Mouse (Mus musculus) v-Abl transformed pro-B cells (cell line): Measurements from ENCODE around the gene Dst.

ENCODE experiments used
- in situ Hi-C, 2 experiments: fragments of 400-800 bp; cut with MboI; formaldehyde crosslinking; loops; one replicate each; pipeline ENCODE4 v1.15.1; 2025; ENCODE audit not compliant: unreplicated experiment in 2 of 2

The Dst gene

DNA sequence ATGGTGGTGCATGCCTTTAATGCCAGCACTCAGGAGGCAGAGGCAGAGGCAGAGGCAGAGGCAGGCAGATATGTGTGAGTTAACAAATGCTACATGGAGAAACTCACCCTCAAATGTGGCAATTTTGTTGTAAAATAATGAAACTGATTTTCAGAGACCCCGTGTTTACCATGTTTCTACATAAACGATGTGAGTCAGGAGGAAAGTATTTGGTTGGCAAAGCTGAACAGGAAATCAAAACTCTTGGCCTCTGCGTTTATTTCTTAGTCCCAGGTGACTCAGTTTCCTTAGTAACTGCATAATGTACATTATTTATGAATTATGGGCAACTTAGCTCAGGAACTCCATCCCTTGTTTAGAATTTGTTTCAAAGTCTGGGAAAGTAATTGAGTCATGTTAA lies 136.7 kb downstream of the Dst start:
- in situ Hi-C loops: no loop called here

GRCm38 (mm10) chr1:34047285-34047684 lies 139.3 kb downstream of the Dst start:
- in situ Hi-C loops: no loop called here

- in situ Hi-C loops: no loop called here
Observed at GRCm38 (mm10) chr1:34051251-34051650, 143.2 kb downstream of the Dst start.

- in situ Hi-C loops: no loop called here
Observed at GRCm38 (mm10) chr1:34052422-34052821, 144.4 kb downstream of the Dst start.

- in situ Hi-C loops: no loop called here
Observed at GRCm38 (mm10) chr1:34054970-34055369, 146.9 kb downstream of the Dst start.

GRCm38 (mm10) chr1:34056658-34057057 lies 148.6 kb downstream of the Dst start:
- in situ Hi-C loops: no loop called here

- in situ Hi-C loops: no loop called here
Observed at GRCm38 (mm10) chr1:34059231-34059630, 151.2 kb downstream of the Dst start.

DNA sequence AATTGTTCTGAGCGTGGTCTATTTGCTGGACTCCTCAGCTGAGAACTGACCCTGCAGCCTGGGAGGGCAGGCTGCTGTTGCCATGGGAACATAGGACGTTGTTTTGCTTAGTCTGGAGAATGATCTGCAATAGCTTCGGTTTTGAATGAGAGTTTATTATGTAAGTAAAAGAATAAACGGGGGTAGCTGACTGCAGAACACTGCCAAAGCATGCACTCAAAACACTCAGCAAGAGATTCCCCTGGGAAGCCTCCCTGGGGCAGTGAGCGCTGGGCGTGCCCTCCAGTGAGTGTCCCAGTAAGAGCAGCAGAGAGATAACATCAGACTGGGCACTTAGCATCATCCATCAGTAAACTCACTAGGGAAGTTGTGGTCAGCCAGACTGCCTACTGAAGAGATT lies 152.4 kb downstream of the Dst start:
- in situ Hi-C loops: loop anchor here in 1 of 2 experiments (5.0 kb wide), 2 partner anchors 48 to 107 kb away; no protein-coding TSS in a partner anchor

DNA sequence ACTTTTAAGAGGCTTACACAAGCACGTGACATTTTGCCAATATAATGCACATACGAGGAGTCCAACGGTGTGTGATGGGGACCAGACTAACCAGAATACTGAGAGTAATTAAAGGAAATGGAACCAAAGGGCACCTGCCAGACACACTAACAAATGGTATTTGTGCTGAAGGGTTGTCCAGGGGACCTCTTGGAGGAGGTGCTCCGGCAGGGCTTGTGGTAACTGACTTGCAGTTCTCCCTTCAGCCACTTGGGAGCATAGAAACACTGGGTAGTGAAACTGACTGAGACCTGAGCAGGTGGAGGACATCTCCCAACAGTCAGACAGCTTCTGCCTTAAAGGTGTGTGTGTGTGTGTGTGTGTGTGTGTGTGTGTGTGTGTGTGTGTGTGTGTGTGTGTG lies 153.1 kb downstream of the Dst start:
- in situ Hi-C loops: loop anchor here in 1 of 2 experiments (5.0 kb wide), 2 partner anchors 49 to 106 kb away; no protein-coding TSS in a partner anchor

DNA sequence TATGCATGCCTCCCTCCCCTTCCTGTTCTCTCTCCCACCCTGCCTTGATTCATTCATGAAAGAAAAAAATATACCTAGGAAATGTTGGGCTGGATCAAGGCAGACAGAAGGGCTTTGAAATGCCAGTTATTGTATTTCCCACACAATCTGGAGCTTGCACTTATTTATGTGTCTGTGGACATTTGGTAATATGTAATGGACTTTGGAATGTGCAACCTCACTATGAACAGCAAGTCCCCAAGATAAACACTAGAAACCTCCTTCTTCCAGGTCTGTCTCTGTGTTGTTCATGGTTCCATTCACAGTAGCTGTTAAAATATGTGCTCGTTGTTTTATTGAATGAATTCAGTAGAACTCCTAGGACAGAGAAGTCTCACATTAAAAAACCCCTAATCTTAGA lies 153.8 kb downstream of the Dst start:
- in situ Hi-C loops: loop anchor here in 1 of 2 experiments (5.0 kb wide), 2 partner anchors 50 to 105 kb away; no protein-coding TSS in a partner anchor

- in situ Hi-C loops: loop anchor here in 1 of 2 experiments (5.0 kb wide), 2 partner anchors 52 to 103 kb away; no protein-coding TSS in a partner anchor
Observed at GRCm38 (mm10) chr1:34063943-34064342, 155.9 kb downstream of the Dst start.

- in situ Hi-C loops: loop anchor here in 1 of 2 experiments (5.0 kb wide), 2 partner anchors 58 to 102 kb away; no protein-coding TSS in a partner anchor
Observed at GRCm38 (mm10) chr1:34065551-34066048, 157.6 kb downstream of the Dst start.

- in situ Hi-C loops: loop anchor here in 1 of 2 experiments (5.0 kb wide), 2 partner anchors 59 to 101 kb away; no protein-coding TSS in a partner anchor
Observed at GRCm38 (mm10) chr1:34066401-34066800, 158.4 kb downstream of the Dst start.

- in situ Hi-C loops: loop anchor here in 1 of 2 experiments (5.0 kb wide), 2 partner anchors 61 to 99 kb away; no protein-coding TSS in a partner anchor
Observed at GRCm38 (mm10) chr1:34068341-34068740, 160.3 kb downstream of the Dst start.

- in situ Hi-C loops: loop anchor here in 1 of 2 experiments (5.0 kb wide), 2 partner anchors 62 to 98 kb away; no protein-coding TSS in a partner anchor
Observed at GRCm38 (mm10) chr1:34069514-34070290, 161.7 kb downstream of the Dst start.

DNA sequence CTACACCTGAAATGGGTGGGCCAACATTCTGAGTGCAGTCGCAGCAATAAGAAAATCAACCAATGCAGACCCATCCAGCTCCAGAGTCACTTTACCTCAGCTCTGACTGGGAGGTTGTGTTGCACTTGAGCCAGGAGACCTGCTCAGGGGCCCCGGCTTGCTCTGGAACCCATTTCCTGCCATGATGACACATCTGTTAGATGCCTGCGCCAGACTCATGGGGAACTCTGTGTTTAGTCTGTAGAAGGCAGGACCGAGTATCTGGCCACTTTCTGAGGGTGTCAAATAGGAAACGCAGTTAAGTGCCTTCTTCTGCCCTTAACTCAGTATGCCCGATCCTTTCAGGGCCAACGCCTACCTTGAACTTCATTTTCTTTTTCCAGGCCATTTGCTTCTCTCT lies 162.4 kb downstream of the Dst start:
- in situ Hi-C loops: no loop called here

DNA sequence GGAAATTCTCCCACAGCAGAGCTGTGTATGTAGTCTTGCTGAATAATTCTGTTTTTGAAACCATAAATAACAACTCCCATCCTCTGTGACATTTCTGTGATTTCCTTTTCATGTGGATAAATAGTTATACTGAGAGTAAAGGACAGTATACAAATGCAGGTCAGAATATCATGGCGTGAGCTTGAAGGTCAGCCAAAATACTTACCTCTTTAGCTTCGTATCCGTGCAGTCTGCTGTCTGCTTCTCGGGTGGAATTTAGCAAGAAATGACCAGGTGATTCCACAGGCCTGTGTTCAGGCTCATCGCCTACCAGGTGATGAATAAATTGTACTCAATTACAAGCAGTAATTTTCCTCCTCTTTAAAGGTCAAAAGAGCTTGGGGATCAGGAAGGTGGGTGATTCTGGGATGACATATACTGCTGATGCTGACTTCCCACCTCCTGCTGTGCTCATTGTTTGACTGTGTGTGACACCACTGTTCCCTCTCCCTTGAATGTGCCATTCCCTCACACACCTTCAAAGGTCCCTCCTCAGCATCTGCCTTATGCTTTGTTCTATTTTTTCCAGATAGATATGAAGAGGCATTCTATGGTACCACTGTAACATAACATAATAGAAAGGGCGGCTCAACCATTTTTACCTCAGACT lies 163.1 kb downstream of the Dst start:
- in situ Hi-C loops: no loop called here

DNA sequence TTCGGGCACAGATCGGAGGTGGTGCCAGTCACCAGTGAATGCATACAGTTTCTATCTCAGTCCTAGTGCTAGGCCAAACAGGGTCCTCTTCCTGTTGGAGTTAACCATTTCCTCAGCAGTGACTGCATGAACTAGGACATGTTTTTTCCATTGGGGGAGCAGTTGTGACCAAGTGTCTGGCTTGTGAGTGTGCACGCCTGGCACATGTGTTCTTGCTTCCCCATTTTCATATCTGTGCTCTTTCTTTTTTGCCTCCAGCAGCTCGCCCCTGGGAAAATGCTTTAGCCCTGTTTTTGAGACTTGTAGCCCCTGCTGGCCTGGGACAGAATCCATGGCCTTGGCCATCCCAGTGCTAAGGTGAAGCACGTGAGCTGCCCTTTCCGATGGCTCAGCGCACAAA lies 164.2 kb downstream of the Dst start:
- in situ Hi-C loops: no loop called here

DNA sequence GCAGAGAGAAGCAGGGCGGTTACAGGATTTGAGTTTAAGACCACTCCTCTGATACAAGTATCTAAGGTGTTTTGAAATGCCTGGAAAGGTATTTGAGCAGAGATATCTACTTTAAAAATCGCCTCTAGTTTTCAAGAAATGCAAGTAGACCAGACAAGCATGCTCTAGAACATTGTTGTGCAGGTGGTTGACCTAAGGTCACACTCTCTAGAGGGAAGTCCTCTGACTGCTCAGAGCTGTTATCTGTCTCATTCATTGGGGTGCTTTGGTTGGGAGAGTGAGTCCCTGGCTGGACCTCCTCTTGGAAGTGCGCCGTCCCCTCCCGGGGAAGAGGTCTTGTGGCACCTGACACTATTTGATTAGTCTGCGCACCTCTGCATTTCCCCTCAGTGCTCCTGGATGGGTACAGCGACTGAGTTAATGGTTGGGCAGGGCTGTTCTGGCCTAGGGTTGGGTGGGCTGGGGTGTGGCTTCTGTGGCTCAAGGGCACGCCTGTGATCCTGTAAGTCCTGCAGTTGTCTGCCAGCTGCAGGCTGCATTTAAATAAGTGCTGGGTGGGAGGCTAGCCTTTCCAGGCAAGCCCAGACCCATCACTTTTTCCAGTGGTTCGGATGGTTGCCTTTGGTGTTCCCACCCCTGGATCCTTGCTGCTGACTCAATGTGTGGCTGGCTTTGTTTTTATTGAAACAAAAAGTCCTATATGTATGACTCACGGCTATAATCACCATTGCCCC lies 165.6 kb downstream of the Dst start:
- in situ Hi-C loops: no loop called here
